Mouse (Mus musculus) gonadal fat pad, adult 2 months (tissue): ENCODE results near the gene Ttc27. TPM values are rescaled to one million over a fixed set of nuclear protein-coding genes. Genes with fewer than 3 reads are reported as not detected.

Experiments used
- DNase-seq: peaks from one replicate; pipeline ENCODE4 v3.0.0-alpha.2; 2012; ENCODE audit warnings: low read depth
- polyA plus RNA-seq: library from polyadenylated mRNA; depleted of rRNA; stranded (reverse); fragments of >200 nt; gene quantifications from 2 replicates; pipeline ENCODE4 v1.2.3, GENCODE M21; 2012

Ttc27 gene
- polyA plus RNA-seq, 1 experiment, result 5.6 TPM

DNA sequence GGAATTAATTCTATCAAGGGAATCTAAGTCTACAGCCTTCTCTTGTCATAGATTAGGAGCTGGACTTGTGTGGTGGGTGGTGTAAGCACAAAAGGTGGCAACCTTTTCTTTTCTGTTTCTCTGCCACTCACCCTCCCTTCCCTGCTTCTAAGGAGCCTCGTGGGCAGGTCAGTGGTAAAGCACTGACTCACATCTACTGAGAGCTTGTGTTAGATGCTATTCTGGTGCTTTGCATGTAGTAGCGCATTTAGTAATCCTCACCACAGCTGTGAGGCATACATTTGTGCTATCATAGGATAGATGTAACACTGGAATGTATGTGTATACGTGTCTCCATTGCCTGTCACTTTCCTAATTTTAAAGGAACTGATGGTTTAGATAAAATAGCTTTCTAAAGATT, 124.2 kb downstream of the Ttc27 start:
- no peak for DNase-seq

DNA sequence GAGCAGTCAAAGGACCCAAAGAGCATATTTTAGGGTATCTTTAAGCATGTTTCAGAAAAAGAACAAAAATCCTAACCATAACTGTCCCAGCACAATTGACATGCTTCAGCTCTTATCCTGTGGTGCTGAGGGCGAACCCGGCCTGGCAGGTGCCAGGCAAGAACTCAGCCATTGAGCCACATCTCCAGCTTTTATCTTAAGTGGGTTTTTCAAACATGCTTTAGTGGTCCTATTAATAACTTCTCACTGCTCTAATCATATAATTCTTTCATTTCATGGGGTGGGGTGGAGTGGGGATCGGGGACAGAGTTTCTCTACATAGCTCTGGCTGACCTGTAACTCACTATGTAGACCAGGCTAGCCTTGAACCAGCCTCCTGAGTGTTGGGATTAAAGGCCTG, 125.1 kb downstream of the Ttc27 start:
- no peak for DNase-seq

- no peak for DNase-seq
Measured at GRCm38 (mm10) chr17:74843486-74843885, 126.0 kb downstream of the Ttc27 start.

DNA sequence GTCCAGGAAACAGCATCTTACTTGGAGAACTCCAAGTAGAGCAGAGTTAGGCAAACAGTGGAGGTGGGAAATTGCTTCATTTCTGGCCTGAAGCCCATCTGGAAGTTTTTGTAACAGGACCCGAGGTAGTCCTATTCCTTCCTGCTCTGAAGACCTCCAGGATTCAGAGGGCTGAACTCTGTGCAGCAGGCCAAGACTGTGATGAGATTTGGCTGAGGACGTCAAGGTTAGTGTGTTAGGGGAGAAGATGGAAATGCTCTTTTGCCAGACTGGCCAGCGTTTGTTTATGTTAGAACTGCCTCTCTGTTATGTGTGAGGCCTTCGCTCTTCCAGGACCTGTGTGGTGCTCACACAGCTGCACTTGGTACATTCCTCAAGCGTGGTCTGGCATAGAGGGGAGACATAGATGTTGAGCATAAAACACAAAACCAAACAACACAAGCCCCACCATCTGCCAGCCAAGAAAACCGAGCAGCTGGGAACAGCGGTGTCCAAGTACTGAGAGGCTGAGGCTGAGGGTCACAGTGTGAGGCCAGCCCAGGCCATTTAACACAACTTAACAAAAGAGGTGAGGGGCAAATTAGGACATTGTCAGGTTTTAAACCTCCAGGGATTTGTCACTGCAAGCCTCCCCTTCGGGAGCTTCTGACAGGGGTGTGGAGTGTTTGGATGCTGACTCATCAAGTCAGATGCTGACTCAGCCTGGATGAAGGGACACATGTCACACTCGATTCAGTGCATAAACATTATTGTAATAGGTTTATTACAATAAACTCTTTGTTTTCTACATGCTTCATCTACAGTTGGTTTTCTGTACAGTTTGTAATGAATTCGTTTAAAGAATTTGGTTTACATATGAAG, 128.7 kb downstream of the Ttc27 start:
- DNase-seq, result peak; percentile 83

- DNase-seq, result no peak
Measured at GRCm38 (mm10) chr17:74850216-74850615, 132.7 kb downstream of the Ttc27 start.

DNA sequence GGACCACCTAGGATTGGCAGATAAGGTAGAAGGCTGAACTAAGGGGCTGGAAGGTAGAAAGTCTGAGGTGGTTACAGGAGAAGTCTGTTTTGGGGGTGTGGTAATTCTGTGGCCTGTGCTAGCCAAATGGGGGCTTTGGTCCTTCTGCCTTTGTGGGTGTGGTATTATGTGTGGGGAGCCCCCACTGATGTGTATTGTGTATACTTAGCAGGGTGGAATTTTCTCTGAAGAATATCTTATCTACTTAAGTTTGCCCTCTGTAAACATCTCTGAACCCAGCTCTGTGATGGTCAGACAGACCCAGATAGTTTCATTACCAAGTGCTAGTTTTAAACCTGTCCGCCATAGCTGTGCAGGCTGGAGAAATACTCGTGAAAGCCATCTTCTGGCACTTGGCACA, 141.8 kb downstream of the Ttc27 start:
- no peak for DNase-seq

GRCm38 (mm10) chr17:74860180-74860993, 142.9 kb downstream of the Ttc27 start:
- DNase-seq, result no peak

GRCm38 (mm10) chr17:74863845-74864244, 146.3 kb downstream of the Ttc27 start:
- DNase-seq, result no peak

- no peak for DNase-seq
Measured at GRCm38 (mm10) chr17:74864790-74865548, 147.4 kb downstream of the Ttc27 start.

- DNase-seq, result no peak
Measured at GRCm38 (mm10) chr17:74865694-74866564, 148.4 kb downstream of the Ttc27 start.

DNA sequence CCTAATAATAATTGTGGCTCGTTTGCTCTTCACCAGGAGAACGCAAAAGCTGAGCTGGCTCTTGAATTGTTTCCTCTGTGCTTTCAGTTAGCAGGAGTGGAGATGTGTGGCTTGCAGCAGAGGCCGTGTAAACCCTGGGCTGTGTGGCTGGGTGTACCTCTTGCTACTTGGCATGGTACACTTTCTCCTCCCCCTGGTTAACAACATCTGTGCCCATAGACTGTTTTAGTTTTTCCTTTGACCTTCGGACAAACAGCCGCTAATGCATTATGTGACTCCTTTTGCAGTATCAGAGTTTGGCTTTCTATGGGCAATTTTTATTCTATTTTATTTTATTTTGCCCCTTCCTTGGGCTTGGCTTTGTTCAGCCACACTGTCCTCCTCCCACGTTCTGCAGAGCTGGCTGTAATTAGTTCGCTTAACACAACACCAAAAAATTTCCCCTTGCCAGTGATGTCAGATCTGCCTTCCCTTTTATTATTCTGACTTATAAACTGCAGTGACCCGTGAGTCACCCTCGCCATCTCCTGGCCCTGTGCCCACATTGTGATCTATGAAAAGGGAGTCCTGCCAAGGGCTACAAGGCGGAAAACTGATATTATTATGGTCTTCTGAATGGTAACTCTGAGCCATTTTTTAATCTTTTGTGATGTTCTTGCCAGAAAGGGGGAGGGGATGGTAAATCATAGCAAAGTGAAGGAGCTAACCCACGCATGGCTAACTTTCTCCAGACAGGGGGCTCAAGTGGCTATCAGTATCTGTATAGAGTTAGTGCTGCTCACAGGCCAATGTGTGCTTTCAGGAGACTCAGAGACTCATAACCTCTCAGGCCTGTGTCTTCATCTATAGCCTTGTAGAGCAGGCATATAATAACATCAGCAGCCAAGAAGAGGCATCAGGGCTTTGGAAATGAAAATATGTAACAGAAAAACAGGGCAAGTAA, 149.3 kb downstream of the Ttc27 start:
- DNase-seq, result no peak

- DNase-seq, result no peak
Measured at GRCm38 (mm10) chr17:74868185-74868907, 150.8 kb downstream of the Ttc27 start.

DNA sequence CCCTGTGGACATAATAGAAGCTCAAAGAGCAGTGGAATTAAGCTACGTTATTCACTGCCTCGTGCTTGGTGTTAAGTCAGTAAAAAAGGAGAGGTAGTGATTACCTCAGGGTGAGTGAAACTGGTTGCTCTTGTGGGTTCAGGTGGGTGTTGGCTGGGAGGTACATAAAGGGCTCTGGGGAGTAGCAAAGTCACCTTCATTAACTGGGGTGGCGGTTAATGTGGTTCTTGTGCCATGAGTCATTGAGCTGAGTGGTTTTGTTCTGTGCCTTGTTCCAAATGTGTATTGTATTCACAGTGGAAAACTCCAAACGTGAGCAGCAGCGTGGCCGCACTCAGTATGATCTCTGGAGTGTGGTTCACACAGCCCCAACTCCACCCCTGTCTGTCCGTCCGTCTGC, 152.0 kb downstream of the Ttc27 start:
- DNase-seq, result no peak

DNA sequence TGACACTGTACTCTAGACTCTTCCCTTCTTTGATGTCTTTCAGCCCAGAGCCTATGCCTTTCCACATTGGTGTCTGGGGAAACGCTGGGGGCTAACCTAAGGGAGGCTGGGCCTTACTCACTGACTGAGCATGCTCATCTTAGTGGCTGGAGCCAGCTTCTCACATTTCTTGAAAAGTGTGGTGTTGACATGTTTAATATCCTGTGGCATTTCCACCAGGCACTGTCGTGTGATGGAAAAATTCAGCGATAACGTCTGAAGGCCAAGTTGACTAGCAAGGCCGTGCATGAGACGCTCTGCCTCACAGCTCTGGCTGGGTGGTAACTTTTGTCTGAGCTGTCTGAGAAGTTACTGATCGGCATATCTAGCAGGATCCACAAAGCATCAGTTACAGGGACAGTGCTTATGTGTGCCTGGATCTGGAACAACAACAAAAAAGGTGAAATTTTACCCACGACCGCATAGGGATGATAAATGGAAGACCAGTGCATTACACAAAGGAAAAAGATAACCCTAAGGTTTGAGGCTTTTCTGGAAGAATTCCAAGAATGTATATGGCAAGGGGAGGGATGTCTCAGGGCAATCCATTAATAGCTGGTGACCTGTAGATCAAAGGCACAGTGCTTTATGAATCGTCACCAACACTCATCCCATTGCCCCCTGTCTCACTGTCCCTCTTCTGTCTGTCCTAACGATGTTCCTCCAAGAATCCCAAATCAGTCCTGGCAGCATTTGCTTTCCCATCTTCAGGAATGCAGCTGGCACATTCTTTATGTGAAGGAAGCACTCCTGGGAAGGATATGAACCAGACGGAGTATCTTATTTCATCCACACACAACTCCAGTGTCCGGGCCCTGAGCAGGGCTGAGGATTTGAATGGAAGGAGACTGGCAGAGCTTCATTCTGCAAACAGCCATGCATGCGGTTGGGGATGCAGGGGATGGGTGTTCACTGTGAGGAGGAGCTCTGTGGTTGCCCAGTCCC, 152.9 kb downstream of the Ttc27 start:
- no peak for DNase-seq

DNA sequence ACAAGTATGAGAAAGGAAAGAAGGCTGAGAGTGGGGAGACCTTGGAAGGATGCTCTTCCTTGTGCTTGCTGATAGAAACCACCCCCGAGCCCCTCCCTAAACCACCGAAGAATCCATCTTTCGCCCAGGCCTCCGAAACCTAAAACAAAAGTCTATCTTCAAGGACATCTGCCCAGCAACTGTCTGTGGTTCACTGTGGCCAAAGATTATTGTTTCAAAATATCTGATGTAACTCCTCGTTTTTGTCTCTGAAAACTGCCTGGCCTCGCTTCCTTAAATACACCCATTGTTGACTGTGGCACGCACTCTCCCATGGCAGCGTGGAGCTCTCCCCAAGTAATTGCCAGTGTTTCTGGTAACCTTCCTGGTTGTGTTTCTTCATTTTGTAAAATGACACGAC, 155.0 kb downstream of the Ttc27 start:
- DNase-seq, result no peak

DNA sequence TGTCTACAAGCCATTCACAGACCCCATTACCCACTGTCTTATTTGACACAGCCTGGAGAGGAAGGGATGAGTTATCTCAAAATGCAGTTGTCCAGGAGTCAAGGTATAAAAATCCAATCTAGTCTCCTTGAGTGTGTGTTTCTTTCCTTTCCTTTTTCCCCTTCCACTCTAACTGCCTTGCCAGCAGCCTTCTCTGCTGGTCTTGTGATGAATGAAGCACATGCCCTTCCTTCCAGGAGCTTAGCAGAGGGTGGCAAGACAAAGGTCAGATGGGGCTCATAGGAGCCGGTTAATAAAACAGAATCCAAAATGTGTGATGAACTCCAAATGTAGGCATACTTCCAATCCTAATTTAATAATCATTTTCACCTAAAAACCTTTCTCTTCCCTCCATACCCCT, 156.2 kb downstream of the Ttc27 start:
- DNase-seq, result no peak

DNA sequence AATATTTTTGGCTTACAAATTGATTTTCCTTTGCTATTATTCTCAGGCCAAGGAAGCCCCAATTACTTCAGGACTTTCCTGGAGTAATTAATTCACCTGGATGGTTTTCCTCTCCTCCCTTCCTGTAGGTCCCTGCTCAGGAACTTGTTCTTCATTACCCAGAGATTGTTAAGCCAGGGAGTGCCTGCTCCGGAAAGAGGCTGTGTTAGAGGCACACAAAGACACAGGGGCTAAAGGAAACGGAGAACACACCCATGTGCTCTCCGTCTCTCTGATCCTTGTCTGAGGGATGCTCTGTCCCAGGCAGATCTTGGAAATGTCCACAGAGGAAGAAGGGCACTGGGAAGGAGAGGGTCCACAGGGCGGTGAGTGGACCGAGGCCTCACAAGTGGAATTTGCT, 158.2 kb downstream of the Ttc27 start:
- no peak for DNase-seq

DNA sequence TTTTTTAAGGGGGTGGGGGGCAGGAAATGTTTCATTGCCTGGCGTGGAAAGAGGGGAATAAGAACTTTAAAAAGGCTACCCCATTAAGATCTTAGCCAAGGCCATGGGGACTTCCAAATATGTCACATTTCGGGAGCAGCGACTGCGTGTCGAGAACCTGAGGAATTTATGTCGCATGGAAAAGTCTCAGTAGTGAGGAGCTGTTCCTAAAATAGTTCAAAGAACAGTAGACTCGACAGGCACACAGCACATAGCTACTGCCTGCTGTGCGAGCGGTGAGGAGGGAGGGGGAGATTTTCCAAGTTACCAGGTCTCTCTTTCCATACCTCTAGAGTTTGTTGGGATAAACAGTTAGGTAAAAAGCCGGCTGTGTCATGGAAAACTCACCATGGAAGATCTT, 159.4 kb downstream of the Ttc27 start:
- DNase-seq, result no peak
